Mouse (Mus musculus) C2C12 (cell line): ENCODE results near the gene Adam33.

Source experiments
- CTCF ChIP-seq: IDR thresholded peaks from one replicate; pipeline ENCODE4 v1.5.1; 2011; ENCODE audit not compliant: control insufficient read depth, insufficient read depth, insufficient read length
- FOSL1 ChIP-seq: IDR thresholded peaks from one replicate; pipeline ENCODE4 v1.8.0; 2011; ENCODE audit warnings: mild to moderate bottlenecking, low read length; ENCODE audit not compliant: poor library complexity, insufficient read depth, severe bottlenecking
- MYOD1 ChIP-seq: IDR thresholded peaks from one replicate; pipeline ENCODE4 v1.6.1; 2011; ENCODE audit warnings: low read depth; ENCODE audit not compliant: control insufficient read depth, insufficient read length

DNA sequence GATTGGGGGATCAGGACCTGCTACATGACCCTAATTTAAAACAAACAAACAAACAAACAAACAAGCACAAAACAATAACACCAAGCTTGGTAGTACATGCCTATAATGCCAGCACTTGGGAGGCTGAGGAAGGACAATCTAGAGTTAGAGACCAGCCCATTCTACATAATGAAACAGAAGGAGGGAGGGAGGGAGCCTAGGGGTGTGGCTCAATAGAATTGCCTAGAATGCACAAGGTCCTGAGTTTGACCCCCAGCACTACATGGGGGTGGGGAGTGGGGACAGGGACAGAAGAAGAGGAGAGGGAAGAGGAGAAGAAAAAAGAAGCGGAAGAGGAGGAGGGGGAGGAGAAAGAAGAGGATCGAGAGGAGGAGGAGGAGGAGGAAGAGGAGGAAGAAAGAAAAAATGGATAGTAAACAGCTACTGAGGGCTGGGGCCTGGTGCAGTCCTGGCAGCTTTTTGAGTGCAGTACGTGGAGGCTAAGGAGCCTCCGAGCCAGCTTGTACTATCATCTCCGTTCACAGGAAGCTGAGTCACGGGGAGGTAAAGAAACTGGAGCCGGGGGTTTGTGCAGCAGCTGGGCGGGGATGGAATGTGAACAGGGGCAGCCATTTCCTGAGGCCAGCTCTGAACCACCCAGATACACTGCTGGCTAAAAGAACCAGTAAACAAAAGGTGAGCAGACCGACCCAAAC lies 32.6 kb upstream of the Adam33 start:
- TF ChIP-seq FOSL1 (peak; percentile 11), CTCF (no peak), MYOD1 (peak; percentile 45)
